Mouse (Mus musculus): ENCODE data around the gene Sdk2. TPM values are rescaled to one million over a fixed set of nuclear protein-coding genes. Genes with fewer than 3 reads are reported as not detected.

Gene Sdk2
- polyA plus RNA-seq, 1 experiment from 2014 or later = 5.0 TPM

- H3K4me3 ChIP-seq (replicated peaks) = no peak overlapping the region
- H3K27me3 ChIP-seq = no peaks in the 10 kb centered on the region
- ATAC-seq = no peak
- H3K9ac ChIP-seq (replicated peaks) = no peak overlapping the region
- 92% methylated on average over 10 of the region's 10 CpGs for WGBS
- no peak overlapping the region for H3K4me2 ChIP-seq (replicated peaks)
- H3K36me3 ChIP-seq = peaks cover 5% of the 10 kb centered on the region; the same call in 1 of the 2 replicates
- H3K27ac ChIP-seq = no peak overlapping the region
- no peaks in the 10 kb centered on the region for H3K9me3 ChIP-seq
- peaks cover 34% of the 10 kb centered on the region for H3K4me1 ChIP-seq (replicated peaks)
Measured at GRCm38 (mm10) chr11:113752685-113753430, 314.0 kb downstream of the Sdk2 start.

DNA sequence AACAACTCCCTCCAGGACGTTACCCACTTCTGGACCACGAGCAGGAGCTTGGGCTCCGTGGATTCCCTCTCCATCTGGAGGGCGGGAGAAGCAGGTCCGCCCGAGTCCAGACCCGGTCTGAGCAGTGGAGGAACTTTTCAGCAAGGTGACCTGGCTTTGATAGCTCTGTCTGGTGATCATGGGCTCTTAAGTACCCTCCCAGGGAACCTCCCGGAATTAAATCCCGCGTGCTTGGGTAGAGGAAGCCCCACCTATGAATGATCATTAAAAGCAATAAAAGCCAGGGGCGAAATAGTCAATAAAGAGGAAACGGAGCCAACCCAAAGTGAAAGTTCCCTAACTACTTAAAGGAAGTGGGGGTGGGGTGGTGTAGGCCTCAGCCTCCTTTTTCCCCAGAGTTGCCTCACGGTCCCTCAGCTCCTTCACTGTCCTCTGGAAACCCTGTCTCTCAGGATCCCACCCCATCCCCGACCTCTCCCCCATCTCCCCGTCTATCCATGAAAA lies 314.6 kb downstream of the Sdk2 start:
- Histone ChIP-seq H3K9ac (replicated peaks) (peak overlapping the region; percentile 94), H3K36me3 (peaks cover 11% of the 10 kb centered on the region; the same call in 1 of the 2 replicates), H3K4me2 (replicated peaks) (peak overlapping the region; percentile 82), H3K27ac (peak overlapping the region; percentile 74), H3K4me1 (replicated peaks) (peaks cover 40% of the 10 kb centered on the region), H3K27me3 (no peaks in the 10 kb centered on the region), H3K9me3 (no peaks in the 10 kb centered on the region), H3K4me3 (replicated peaks) (peak overlapping the region; percentile 73)
- WGBS = 28% methylated on average over 15 of the region's 15 CpGs
- peak; percentile 10 for ATAC-seq

- H3K27me3 ChIP-seq = no peaks in the 10 kb centered on the region
- H3K4me3 ChIP-seq (replicated peaks) = peak within 1 kb of the TSS; percentile 73
- no peaks in the 10 kb centered on the region for H3K9me3 ChIP-seq
- H3K9ac ChIP-seq (replicated peaks) = peak within 1 kb of the TSS; percentile 94
- peaks cover 44% of the 10 kb centered on the region for H3K4me1 ChIP-seq (replicated peaks)
- peak; percentile 85 for ATAC-seq
- peak within 1 kb of the TSS; percentile 95 for H3K27ac ChIP-seq
- under 1% methylated on average over 44 of the region's 44 CpGs for WGBS
- peaks cover 13% of the 10 kb centered on the region; the same call in 1 of the 2 replicates for H3K36me3 ChIP-seq
- H3K4me2 ChIP-seq (replicated peaks) = peak within 1 kb of the TSS; percentile 82
Measured at GRCm38 (mm10) chr11:113751484-113752084, 315.3 kb downstream of the Sdk2 start, which contains the start of gene Cdc42ep4. Gene Cdc42ep4, minus strand, starts transcription at chr11:113751881.

GRCm38 (mm10) chr11:113750571-113751483 lies 316.0 kb downstream of the Sdk2 start:
- under 1% methylated on average over 67 of the region's 67 CpGs for WGBS
- peak overlapping the region; percentile 73 for H3K4me3 ChIP-seq (replicated peaks)
- H3K9me3 ChIP-seq = no peaks in the 10 kb centered on the region
- H3K36me3 ChIP-seq = peaks cover 17% of the 10 kb centered on the region; the same call in 1 of the 2 replicates
- H3K27me3 ChIP-seq = no peaks in the 10 kb centered on the region
- H3K4me1 ChIP-seq (replicated peaks) = peaks cover 48% of the 10 kb centered on the region
- peak overlapping the region; percentile 82 for H3K4me2 ChIP-seq (replicated peaks)
- H3K27ac ChIP-seq = peak overlapping the region; percentile 95
- peak; percentile 41 for ATAC-seq
- peak overlapping the region; percentile 94 for H3K9ac ChIP-seq (replicated peaks)

GRCm38 (mm10) chr11:113749749-113750351 lies 317.0 kb downstream of the Sdk2 start:
- Histone ChIP-seq H3K27me3 (no peaks in the 10 kb centered on the region), H3K27ac (peak overlapping the region; percentile 95), H3K4me1 (replicated peaks) (peaks cover 56% of the 10 kb centered on the region), H3K4me2 (replicated peaks) (peak overlapping the region; percentile 82), H3K9me3 (no peaks in the 10 kb centered on the region), H3K4me3 (replicated peaks) (peak overlapping the region; percentile 73), H3K9ac (replicated peaks) (peak overlapping the region; percentile 94), H3K36me3 (peaks cover 20% of the 10 kb centered on the region; the same call in 1 of the 2 replicates)
- ATAC-seq = peak; percentile 37; the same call in 1 of the 2 replicates
- 0% methylated on average over 9 of the region's 9 CpGs for WGBS

GRCm38 (mm10) chr11:113748797-113749521 lies 317.9 kb downstream of the Sdk2 start:
- ATAC-seq = no peak
- H3K27me3 ChIP-seq = no peaks in the 10 kb centered on the region
- peaks cover 26% of the 10 kb centered on the region; the same call in 1 of the 2 replicates for H3K36me3 ChIP-seq
- peak overlapping the region; percentile 73 for H3K4me3 ChIP-seq (replicated peaks)
- peak overlapping the region; percentile 82 for H3K4me2 ChIP-seq (replicated peaks)
- H3K27ac ChIP-seq = peak overlapping the region; percentile 95
- 11% methylated on average over 21 of the region's 21 CpGs for WGBS
- H3K4me1 ChIP-seq (replicated peaks) = peaks cover 56% of the 10 kb centered on the region
- H3K9ac ChIP-seq (replicated peaks) = peak overlapping the region; percentile 94
- H3K9me3 ChIP-seq = no peaks in the 10 kb centered on the region

DNA sequence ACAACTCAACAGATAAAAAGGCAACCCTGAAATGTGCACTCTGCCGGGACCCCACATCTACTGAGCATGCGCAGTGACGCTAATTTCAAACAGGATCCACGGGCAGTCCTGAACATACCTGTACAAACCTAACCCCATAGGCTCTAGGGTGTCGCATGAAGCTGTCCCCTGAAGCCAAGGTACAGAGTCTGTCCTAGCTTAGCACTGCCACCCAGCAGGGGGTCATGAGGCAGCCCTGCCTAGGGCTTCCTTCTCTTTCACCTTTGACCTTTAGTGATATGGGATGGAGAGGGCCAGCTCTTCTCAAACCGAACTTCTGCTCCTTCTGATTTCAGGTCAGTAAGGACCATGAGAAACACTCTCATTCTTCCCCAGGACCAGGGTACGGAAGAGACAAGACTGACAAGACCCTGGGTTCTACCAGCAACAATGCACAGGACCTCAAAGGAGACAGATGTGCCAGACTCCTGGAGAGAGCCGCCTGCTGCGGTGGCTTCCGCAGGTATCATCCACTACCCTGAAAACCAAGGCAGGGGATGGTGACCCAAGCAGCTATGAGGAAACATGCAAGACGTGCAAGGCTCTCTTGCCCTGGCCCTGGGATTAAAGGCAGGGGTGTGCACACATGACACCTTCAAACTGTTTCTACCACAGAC lies 319.0 kb downstream of the Sdk2 start:
- Histone ChIP-seq H3K27ac (peak overlapping the region; percentile 95; the same call in 1 of the 2 replicates), H3K4me3 (replicated peaks) (peak overlapping the region; percentile 73), H3K4me1 (replicated peaks) (peaks cover 56% of the 10 kb centered on the region), H3K36me3 (peaks cover 36% of the 10 kb centered on the region), H3K9ac (replicated peaks) (0 out of 2 replicates have a peak overlapping the region, but pooled peaks have one; percentile 94), H3K9me3 (no peaks in the 10 kb centered on the region), H3K27me3 (no peaks in the 10 kb centered on the region), H3K4me2 (replicated peaks) (peak overlapping the region; percentile 82)
- WGBS = 81% methylated on average over 11 of the region's 11 CpGs
- ATAC-seq = no peak

DNA sequence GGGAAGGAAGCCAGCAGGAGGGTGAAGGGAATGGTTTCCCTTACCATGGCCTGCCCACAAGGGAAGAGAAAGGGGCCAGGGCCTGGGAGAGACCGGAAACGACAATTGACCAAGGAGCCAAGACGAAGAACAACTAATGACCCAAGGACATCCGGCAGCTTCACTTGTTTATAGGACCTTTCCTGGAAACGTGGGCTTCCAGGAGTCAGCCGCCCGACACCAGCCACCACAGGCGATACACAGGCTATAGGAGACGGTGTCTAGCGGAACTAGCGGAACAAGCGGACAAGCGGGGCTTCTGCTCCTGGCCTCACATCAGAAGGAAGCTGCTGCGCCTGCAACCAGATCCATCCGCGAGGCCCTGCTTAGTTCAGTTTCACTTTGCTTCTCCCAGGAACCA lies 319.8 kb downstream of the Sdk2 start:
- Histone ChIP-seq H3K9ac (replicated peaks) (no peak overlapping the region), H3K36me3 (peaks cover 42% of the 10 kb centered on the region), H3K27me3 (no peaks in the 10 kb centered on the region), H3K4me2 (replicated peaks) (peak overlapping the region; percentile 82), H3K9me3 (no peaks in the 10 kb centered on the region), H3K4me3 (replicated peaks) (no peak overlapping the region), H3K4me1 (replicated peaks) (peaks cover 52% of the 10 kb centered on the region), H3K27ac (no peak overlapping the region)
- ATAC-seq = no peak
- 87% methylated on average over 16 of the region's 16 CpGs for WGBS

GRCm38 (mm10) chr11:113745961-113746360 lies 320.9 kb downstream of the Sdk2 start:
- WGBS = 87% methylated on average over 4 of the region's 4 CpGs

DNA sequence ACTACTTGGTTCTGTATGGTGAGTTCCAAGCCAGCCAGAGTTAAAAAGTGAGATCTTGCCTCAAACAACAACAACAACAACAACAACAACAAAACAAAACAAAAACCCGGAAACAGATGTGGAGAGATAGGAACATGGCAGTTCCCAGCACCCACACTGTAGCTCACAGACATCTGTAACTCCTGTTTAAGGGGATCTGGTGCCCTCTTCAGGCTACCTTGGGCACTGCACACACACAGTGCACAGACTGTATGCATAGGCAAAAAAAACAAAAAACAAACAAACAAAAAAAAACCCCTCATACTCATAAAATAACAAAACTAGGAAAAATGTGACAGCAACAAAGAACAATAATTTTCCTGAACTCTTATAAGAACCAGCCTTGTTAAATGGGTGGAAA lies 323.8 kb downstream of the Sdk2 start:
- H3K27me3 ChIP-seq = no peaks in the 10 kb centered on the region
- ATAC-seq = no peak
- WGBS = 100% methylated on average over 1 of the region's 1 CpGs

More at GRCm38 (mm10) chr11:113745961-113746360, 320.9 kb downstream of the Sdk2 start:
- H3K4me3 ChIP-seq (replicated peaks) = no peak overlapping the region
- no peaks in the 10 kb centered on the region for H3K27me3 ChIP-seq
- H3K36me3 ChIP-seq = peaks cover 48% of the 10 kb centered on the region
- no peak for ATAC-seq
- peaks cover 49% of the 10 kb centered on the region for H3K4me1 ChIP-seq (replicated peaks)
- H3K9me3 ChIP-seq = no peaks in the 10 kb centered on the region
- H3K27ac ChIP-seq = no peak overlapping the region
- no peak overlapping the region for H3K9ac ChIP-seq (replicated peaks)
- no peak overlapping the region for H3K4me2 ChIP-seq (replicated peaks)

More for the DNA sequence above, 323.8 kb downstream of the Sdk2 start:
- no peaks in the 10 kb centered on the region for H3K9me3 ChIP-seq
- H3K4me2 ChIP-seq (replicated peaks) = no peak overlapping the region
- H3K4me1 ChIP-seq (replicated peaks) = peaks cover 47% of the 10 kb centered on the region
- no peak overlapping the region for H3K27ac ChIP-seq
- peaks cover 50% of the 10 kb centered on the region for H3K36me3 ChIP-seq
- no peak overlapping the region for H3K9ac ChIP-seq (replicated peaks)
- H3K4me3 ChIP-seq (replicated peaks) = no peak overlapping the region

Data from midbrain, embryonic 13.5 days (tissue).